Mouse (Mus musculus) common myeloid progenitor, adult 5-6 weeks (primary cell): ENCODE data around the gene Sirt7. TPM values are rescaled to one million over a fixed set of nuclear protein-coding genes. Genes with fewer than 3 reads are reported as not detected.

ENCODE experiments used
- ATAC-seq: replicated peaks from 2 replicates; pipeline ENCODE4 v1.8.0; 2016; ENCODE audit warnings: low read depth, mild to moderate bottlenecking, moderate TSS enrichment, inconsistent platforms; ENCODE audit not compliant: poor library complexity, severe bottlenecking
- total RNA-seq: library from RNA; stranded (forward); fragments of 200-1000, 187-1606 nt; gene quantifications from 2 replicates; pipeline ENCODE4 v1.2.3, GENCODE M21; 2017

Sirt7 gene
- total RNA-seq, 1 experiment from 2014 or later: 50.4 TPM

- ATAC-seq: no peak
Measured at GRCm38 (mm10) chr11:120573585-120574277, 51.3 kb downstream of the Sirt7 start.

- peak; percentile 83 for ATAC-seq
Measured at GRCm38 (mm10) chr11:120572752-120573584, 52.1 kb downstream of the Sirt7 start, which contains the start of gene P4hb. TSS of gene P4hb (minus strand) at chr11:120573253.

DNA sequence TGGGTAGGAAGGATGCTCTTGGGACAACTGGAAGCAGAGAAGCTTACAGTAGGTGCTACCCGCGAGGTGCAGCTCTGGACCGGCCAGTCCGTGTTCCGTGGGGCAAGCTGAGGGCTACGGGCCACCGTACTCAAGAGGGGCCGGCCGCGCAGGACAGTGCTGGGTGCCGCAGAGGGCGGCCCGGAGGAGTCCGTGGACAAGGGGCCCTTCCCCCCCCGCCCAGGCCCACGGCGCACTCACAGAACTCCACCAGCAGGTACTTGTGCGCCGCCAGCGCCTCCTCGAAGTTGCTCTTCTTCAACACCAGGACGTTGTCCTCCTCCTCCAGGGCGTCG, 52.7 kb downstream of the Sirt7 start:
- no peak for ATAC-seq

DNA sequence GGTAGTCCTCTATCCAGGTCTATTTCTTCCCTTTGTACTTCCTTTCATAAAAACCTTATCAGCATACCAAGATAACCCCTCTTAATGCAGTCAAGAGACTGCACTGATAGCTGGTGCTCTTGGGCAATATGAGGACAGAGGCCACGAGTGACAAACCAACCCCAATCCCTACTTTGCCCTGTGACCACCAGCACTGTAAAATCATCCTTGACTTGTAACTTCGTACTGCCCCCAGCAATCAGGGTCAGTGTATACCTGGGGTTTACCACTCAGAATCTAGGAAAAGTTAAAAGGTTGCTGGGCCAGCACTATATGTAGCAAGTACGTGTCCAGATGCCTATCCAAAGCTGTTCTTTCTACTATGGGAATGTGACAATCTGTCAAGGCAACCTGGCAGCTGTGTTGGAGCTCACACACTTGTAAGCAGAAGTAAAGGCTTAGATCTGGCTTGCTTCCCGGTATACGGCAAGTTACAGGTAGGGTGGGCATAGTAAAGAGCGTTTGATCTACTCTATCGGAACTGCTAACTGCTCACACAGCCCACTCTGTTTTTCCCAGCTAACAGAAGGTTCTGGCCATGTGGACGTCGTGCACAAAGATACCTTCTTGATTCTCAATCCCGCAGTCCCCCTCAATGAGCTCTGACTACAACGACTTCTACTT, 53.2 kb downstream of the Sirt7 start:
- ATAC-seq: no peak

DNA sequence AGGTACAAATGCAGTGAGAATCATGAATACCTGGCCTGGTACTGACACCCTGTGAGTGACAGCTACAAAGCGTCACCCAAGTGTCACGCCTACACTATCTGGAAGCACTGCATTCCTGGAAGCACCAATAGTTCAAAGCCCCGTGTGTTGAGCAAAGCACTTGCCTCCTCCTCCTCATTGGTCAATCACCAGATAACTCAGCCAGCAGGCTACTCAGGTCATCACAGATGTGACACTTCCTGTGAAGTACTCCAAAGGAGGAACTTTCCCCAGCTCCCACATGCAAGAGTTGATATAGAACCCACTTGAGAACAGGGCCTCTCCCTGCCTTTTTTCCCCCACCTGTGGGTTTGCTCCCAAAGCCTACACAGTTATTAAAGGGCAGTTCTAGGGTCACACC, 53.9 kb downstream of the Sirt7 start:
- ATAC-seq: no peak

Other genes with a start within 250 kb of the Sirt7 start
- 6.6 and 18.3 TPM in 2 replicates for gene Faap100, start 246.5 kb downstream of the Sirt7 start, total RNA-seq
- 29.8 and 37.9 TPM in 2 replicates for gene Nploc4, start 187.5 kb downstream of the Sirt7 start, total RNA-seq
- gene Tspan10, start 182.6 kb downstream of the Sirt7 start, total RNA-seq: not detected in 2 replicates
- not detected in 2 replicates for gene Pde6g, start 171.7 kb downstream of the Sirt7 start, total RNA-seq
- 6.5 and 13.6 TPM in 2 replicates for gene Oxld1, start 167.2 kb downstream of the Sirt7 start, total RNA-seq
- 73.3 and 101 TPM in 2 replicates for gene Ccdc137, start 167.1 kb downstream of the Sirt7 start, total RNA-seq
- 7.7 and 9.4 TPM in 2 replicates for gene Arl16, start 157.6 kb downstream of the Sirt7 start, total RNA-seq
- 121 and 140 TPM in 2 replicates for gene Mrpl12, start 140.6 kb downstream of the Sirt7 start, total RNA-seq
- 8.2 and 12.1 TPM in 2 replicates for gene Slc25a10, start 133.4 kb downstream of the Sirt7 start, total RNA-seq
- not detected in 2 replicates for gene Gcgr, start 94.5 kb downstream of the Sirt7 start, total RNA-seq
- 26.5 and 31.0 TPM in 2 replicates for gene Mcrip1, start 75.5 kb downstream of the Sirt7 start, total RNA-seq
- not detected in 2 replicates for gene Ppp1r27, start 74.1 kb downstream of the Sirt7 start, total RNA-seq
- 494 and 545 TPM in 2 replicates for gene P4hb, start 52.0 kb downstream of the Sirt7 start, total RNA-seq
- gene Arhgdia, start 43.6 kb downstream of the Sirt7 start, total RNA-seq: 148 and 170 TPM in 2 replicates
- gene Alyref, start 26.9 kb downstream of the Sirt7 start, total RNA-seq: 248 and 287 TPM in 2 replicates
- gene Anapc11, start 26.8 kb downstream of the Sirt7 start, total RNA-seq: 27.2 and 32.1 TPM in 2 replicates
- gene Npb, start 16.8 kb downstream of the Sirt7 start, total RNA-seq: not detected in 2 replicates
- 34.5 and 38.6 TPM in 2 replicates for gene Pcyt2, start 7.3 kb downstream of the Sirt7 start, total RNA-seq
- gene Mafg, start 8.4 kb upstream of the Sirt7 start, total RNA-seq: 20.3 and 22.1 TPM in 2 replicates
- 9.9 and 11.7 TPM in 2 replicates for gene Pycr1, start 18.5 kb upstream of the Sirt7 start, total RNA-seq
- gene Myadml2, start 22.9 kb upstream of the Sirt7 start, total RNA-seq: not detected in 2 replicates
- not detected in 2 replicates for gene Notum, start 35.9 kb upstream of the Sirt7 start, total RNA-seq
- 31.8 and 44.9 TPM in 2 replicates for gene Aspscr1, start 47.7 kb upstream of the Sirt7 start, total RNA-seq
- 81.5 and 113 TPM in 2 replicates for gene Cenpx, start 88.5 kb upstream of the Sirt7 start, total RNA-seq
- 30.3 and 30.9 TPM in 2 replicates for gene Lrrc45, start 88.7 kb upstream of the Sirt7 start, total RNA-seq
- gene Rac3, start 96.2 kb upstream of the Sirt7 start, total RNA-seq: not detected in 2 replicates
- 8.4 and 9.5 TPM in 2 replicates for gene Dcxr, start 102.0 kb upstream of the Sirt7 start, total RNA-seq
- not detected in 2 replicates for gene Cbr2, start 106.9 kb upstream of the Sirt7 start, total RNA-seq
- gene Hmga1b, start 137.6 kb upstream of the Sirt7 start, total RNA-seq: 18.9 and 25.7 TPM in 2 replicates
- gene Rfng, start 159.0 kb upstream of the Sirt7 start, total RNA-seq: 4.8 and 5.6 TPM in 2 replicates
- gene Gps1, start 159.0 kb upstream of the Sirt7 start, total RNA-seq: 66.0 and 88.2 TPM in 2 replicates
- 43.2 and 57.9 TPM in 2 replicates for gene Dus1l, start 171.2 kb upstream of the Sirt7 start, total RNA-seq
- 46.0 and 62.3 TPM in 2 replicates for gene Fasn, start 199.3 kb upstream of the Sirt7 start, total RNA-seq